8 mouse cellular contexts compared by ENCODE assay signal in the genomic region with DNA sequence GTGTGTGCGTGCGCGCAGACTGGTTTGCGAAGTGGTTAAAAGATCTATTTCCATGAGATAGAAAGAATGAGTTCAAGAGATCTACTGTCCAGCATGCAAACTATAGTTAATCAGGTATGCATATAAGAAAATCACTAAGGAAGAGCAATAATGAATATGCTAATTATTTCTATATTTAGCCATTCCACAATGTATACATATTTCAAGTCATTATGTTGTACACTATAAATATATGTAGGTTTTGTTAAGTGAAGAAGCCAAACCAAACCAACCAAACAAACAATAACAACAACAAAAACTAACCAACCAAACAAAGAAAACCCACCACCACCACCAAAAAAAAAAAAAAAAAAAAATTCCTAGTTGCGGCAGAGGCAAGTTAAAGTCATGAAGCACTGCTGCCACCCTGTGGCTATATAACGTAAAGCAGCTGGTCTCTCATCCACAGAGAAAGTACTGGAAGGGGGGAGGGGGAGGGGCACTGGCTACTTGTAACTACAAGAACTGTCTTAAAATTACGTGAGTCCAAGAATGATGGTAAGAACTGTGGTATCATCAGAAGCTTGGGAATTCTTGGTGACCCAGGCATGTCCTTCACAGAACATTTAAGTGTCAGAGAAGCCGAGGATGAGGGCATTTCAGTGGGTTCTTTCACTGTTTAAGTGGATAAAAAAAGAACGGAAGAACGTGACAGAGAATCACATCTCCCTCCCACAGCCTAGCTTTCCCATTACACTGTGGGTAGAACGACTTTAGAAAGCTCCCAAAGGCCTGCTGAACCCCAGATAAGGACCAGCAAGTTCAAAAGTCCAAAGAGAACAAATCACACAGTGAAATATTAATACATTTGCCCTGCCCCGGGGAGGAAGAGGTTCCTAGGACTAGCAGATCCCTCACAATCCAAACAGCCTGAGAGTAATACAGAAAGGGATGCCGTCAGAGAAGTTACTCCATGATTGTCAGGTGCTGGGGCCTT. TPM values are rescaled to one million over a fixed set of nuclear protein-coding genes. Genes with fewer than 3 reads are reported as not detected.
DNase-seq lines count a peak whose midpoint lies in the region; ATAC-seq and TF ChIP-seq lines count a peak whose summit lies in the region.

No protein-coding gene starts in this region.

- DNase-seq in T-cell, adult 2 months (ENCODE audit: low spot score) = peak; percentile 65
- DNase-seq in cerebellum, adult 2 months = peak; percentile 52 to 64
- DNase-seq in frontal cortex, adult 2 months (ENCODE audit: extremely low spot score in 1 of 2, low spot score in 1 of 2) = peak; percentile 70 to 90
- peak; percentile 91 for DNase-seq in hindbrain, embryonic 14.5 days (ENCODE audit: low spot score)
- DNase-seq in left cerebral cortex, adult 11 months (ENCODE audit: low spot score) = peak; percentile 72
- peak; percentile 89 for DNase-seq in right cerebral cortex, postnatal 14 days
- peak; percentile 75 for DNase-seq in yolk sac, embryonic 10.5 days (ENCODE audit: low spot score)

- no peak overlapping the region for H3K4me3 ChIP-seq in cerebellum, adult 2 months (replicated peaks; ENCODE audit: insufficient read depth, low read depth, low read length)
- no peak overlapping the region for H3K4me3 ChIP-seq in hindbrain, embryonic 14.5 days (replicated peaks; ENCODE audit: low read length)

- H3K27ac ChIP-seq in cerebellum, adult 2 months (ENCODE audit: insufficient read depth, low read length) = no peak overlapping the region
- no peak overlapping the region for H3K27ac ChIP-seq in hindbrain, embryonic 14.5 days

- TF ChIP-seq POLR2A in cerebellum, adult 2 months (IDR thresholded peaks at IDR 0.05; ENCODE audit: borderline replicate concordance, insufficient read depth, low read length) = no peak

- 55% methylated on average over 13 of the region's 13 CpGs for WGBS in cerebellum, adult 2 months
- WGBS in hindbrain, embryonic 14.5 days = 55% methylated on average over 13 of the region's 13 CpGs

- H3K9ac ChIP-seq in hindbrain, embryonic 14.5 days = no peak overlapping the region

- no peaks in the 10 kb centered on the region for H3K27me3 ChIP-seq in cerebellum, adult 2 months (ENCODE audit: control insufficient read depth, insufficient read depth, low read length)
- no peaks in the 10 kb centered on the region for H3K27me3 ChIP-seq in hindbrain, embryonic 14.5 days (ENCODE audit: control insufficient read depth, insufficient read depth, low read length)

- no peak overlapping the region for H3K4me2 ChIP-seq in hindbrain, embryonic 14.5 days (replicated peaks)

- H3K36me3 ChIP-seq in hindbrain, embryonic 14.5 days (replicated peaks; ENCODE audit: control insufficient read depth, insufficient read depth) = no peaks in the 10 kb centered on the region

- no peaks in the 10 kb centered on the region for H3K9me3 ChIP-seq in hindbrain, embryonic 14.5 days (ENCODE audit: control insufficient read depth, low read length)

- no peaks in the 10 kb centered on the region for H3K4me1 ChIP-seq in cerebellum, adult 2 months (ENCODE audit: control insufficient read depth, insufficient read depth, low read length)
- H3K4me1 ChIP-seq in hindbrain, embryonic 14.5 days (replicated peaks; ENCODE audit: control insufficient read depth, insufficient read depth, low read length) = no peaks in the 10 kb centered on the region

- no peak; the same call in 1 of the 2 replicates for ATAC-seq in hindbrain, embryonic 14.5 days (ENCODE audit: low FRiP score)
- peak; percentile 91 for ATAC-seq in megakaryocyte-erythroid progenitor cell, adult 5-6 weeks (replicated peaks; ENCODE audit: low FRiP score, low TSS enrichment, poor library complexity, severe bottlenecking)

- peak; percentile 59; the same call in 1 of the 2 replicates for TF ChIP-seq CTCF in cerebellum, adult 2 months (IDR thresholded peaks at IDR 0.05; ENCODE audit: borderline replicate concordance, insufficient read depth, low read depth, low read length)

RNA-seq across cellular contexts. Expression of gene Fam213a, which starts 19.8 kb away (rescaled TPM):
- polyA plus RNA-seq in cerebellum, adult 2 months (2012; rRNA removed) = 146 and 150 TPM in 2 replicates
- 137 and 138 TPM in 2 replicates for polyA plus RNA-seq in frontal cortex, adult 2 months (2012; rRNA removed)
- 86.6 and 94.3 TPM in 2 replicates for polyA plus RNA-seq in hindbrain, embryonic 14.5 days (2014; fragmentation: Nextera tagmentation; extraction: Ambion mirVana)
- total RNA-seq in megakaryocyte-erythroid progenitor cell, adult 5-6 weeks (2014; fragmentation: Nextera tagmentation) = 29.9 and 70.4 TPM in 2 replicates
- 73.6 and 75.3 TPM in 2 replicates for total RNA-seq in megakaryocyte-erythroid progenitor cell, adult 5-6 weeks (2017)

RNA-seq across cellular contexts. Expression of gene Dydc2, which starts 35.6 kb away (rescaled TPM):
- 1.9 and 2.0 TPM in 2 replicates for polyA plus RNA-seq in cerebellum, adult 2 months (2012; rRNA removed)
- 0.55 and 0.66 TPM in 2 replicates for polyA plus RNA-seq in frontal cortex, adult 2 months (2012; rRNA removed)
- polyA plus RNA-seq in hindbrain, embryonic 14.5 days (2014; fragmentation: Nextera tagmentation; extraction: Ambion mirVana) = 0.70 and 1.6 TPM in 2 replicates
- not detected in 2 replicates for total RNA-seq in megakaryocyte-erythroid progenitor cell, adult 5-6 weeks (2014; fragmentation: Nextera tagmentation)
- total RNA-seq in megakaryocyte-erythroid progenitor cell, adult 5-6 weeks (2017) = not detected in 2 replicates

RNA-seq across cellular contexts. Expression of gene Dydc1, which starts 39.3 kb away (rescaled TPM):
- not detected in 2 replicates for polyA plus RNA-seq in cerebellum, adult 2 months (2012; rRNA removed)
- not detected in 2 replicates for polyA plus RNA-seq in frontal cortex, adult 2 months (2012; rRNA removed)
- not detected in 2 replicates for polyA plus RNA-seq in hindbrain, embryonic 14.5 days (2014; fragmentation: Nextera tagmentation; extraction: Ambion mirVana)
- total RNA-seq in megakaryocyte-erythroid progenitor cell, adult 5-6 weeks (2014; fragmentation: Nextera tagmentation) = not detected in 2 replicates
- total RNA-seq in megakaryocyte-erythroid progenitor cell, adult 5-6 weeks (2017) = not detected in 2 replicates
